Mouse (Mus musculus): ENCODE measurements around the gene Dlg2. TPM values are rescaled to one million over a fixed set of nuclear protein-coding genes. Genes with fewer than 3 reads are reported as not detected.

Gene Dlg2
- total and polyA plus RNA-seq, 3 experiments: 0.72 to 1.9 (median 1.7) TPM

DNA sequence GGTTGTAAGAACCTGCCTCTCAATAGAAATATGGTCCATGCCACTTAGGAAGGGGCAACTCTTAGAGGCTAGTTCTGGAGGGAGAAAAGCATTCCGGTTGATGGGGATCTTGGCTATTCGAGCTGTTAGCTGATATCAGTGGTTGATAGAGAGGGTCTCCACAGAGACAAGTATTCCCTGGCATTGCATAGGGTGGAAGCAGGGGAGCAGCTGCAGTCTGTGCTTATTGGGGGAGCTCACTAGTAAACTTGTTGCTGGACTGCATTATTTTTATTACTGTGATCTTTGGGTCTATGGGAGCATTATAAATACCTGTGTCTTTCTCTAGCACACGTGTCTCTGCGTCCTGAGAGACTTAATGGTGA lies 1066.8 kb downstream of the Dlg2 start:
- Histone ChIP-seq H3K36me3 (ENCODE audit: control insufficient read depth, insufficient read depth, low read length) (no peaks in the 10 kb centered on the region), H3K4me1 (ENCODE audit: control insufficient read depth, insufficient read depth, low read length) (peaks cover 1% of the 10 kb centered on the region; the same call in 1 of the 2 replicates), H3K27ac (no peak overlapping the region), H3K79me2 (replicated peaks; ENCODE audit: control insufficient read depth, insufficient read depth, low read length) (no peaks in the 10 kb centered on the region), H3K27me3 (ENCODE audit: control insufficient read depth, insufficient read depth, low read length) (peaks cover 2% of the 10 kb centered on the region; the same call in 1 of the 2 replicates), H3K4me3 (no peak overlapping the region), H3K9ac (ENCODE audit: low read depth, low read length) (no peak overlapping the region)
- intact Hi-C loops (cut with DNase I): no loop called here
- TF ChIP-seq CTCF (IDR thresholded peaks at IDR 0.05) (no peak), EP300 (IDR thresholded peaks at IDR 0.05; ENCODE audit: insufficient read depth, low read depth, low read length) (no peak), POLR2A (IDR thresholded peaks at IDR 0.05; ENCODE audit: insufficient read depth, low read depth, low read length) (no peak)
- no peak for DNase-seq
- WGBS: 43% methylated on average over 4 of the region's 4 CpGs

- Histone ChIP-seq H3K79me2 (replicated peaks; ENCODE audit: control insufficient read depth, insufficient read depth, low read length) (no peaks in the 10 kb centered on the region), H3K27me3 (ENCODE audit: control insufficient read depth, insufficient read depth, low read length) (peaks cover 2% of the 10 kb centered on the region; the same call in 1 of the 2 replicates), H3K4me1 (ENCODE audit: control insufficient read depth, insufficient read depth, low read length) (peaks cover 1% of the 10 kb centered on the region; the same call in 1 of the 2 replicates), H3K9ac (ENCODE audit: low read depth, low read length) (no peak overlapping the region), H3K27ac (no peak overlapping the region), H3K4me3 (no peak overlapping the region), H3K36me3 (ENCODE audit: control insufficient read depth, insufficient read depth, low read length) (no peaks in the 10 kb centered on the region)
- TF ChIP-seq EP300 (IDR thresholded peaks at IDR 0.05; ENCODE audit: insufficient read depth, low read depth, low read length): no peak
- no peak for TF ChIP-seq POLR2A (IDR thresholded peaks at IDR 0.05; ENCODE audit: insufficient read depth, low read depth, low read length)
- no peak for TF ChIP-seq CTCF (IDR thresholded peaks at IDR 0.05)
- 32% methylated on average over 3 of the region's 3 CpGs for WGBS
- intact Hi-C loops (cut with DNase I): no loop called here
- DNase-seq: no peak
These were observed 1068.1 kb downstream of the Dlg2 start for GRCm38 (mm10) chr7:91544600-91544999.

DNA sequence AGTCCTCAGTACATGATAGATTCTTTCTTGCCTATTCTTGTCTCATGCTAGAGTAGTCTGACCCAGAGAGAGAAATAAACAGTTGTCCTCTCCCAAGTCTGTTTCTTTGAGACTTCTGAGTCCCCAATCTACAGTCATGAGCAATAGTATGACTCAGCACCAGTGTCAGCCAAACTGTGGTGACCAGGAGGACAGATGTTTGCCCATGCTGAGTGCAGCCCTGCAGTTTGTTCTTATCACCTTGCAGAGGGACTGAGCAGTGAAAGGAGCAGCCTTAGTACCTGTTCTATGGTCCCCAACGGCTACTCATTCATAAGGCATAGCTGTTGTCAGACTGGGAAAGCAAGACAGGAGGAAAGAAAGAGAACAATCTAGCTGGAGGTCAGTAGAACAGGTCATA lies 1072.3 kb downstream of the Dlg2 start:
- 37% methylated on average over 1 of the region's 1 CpGs for WGBS

DNA sequence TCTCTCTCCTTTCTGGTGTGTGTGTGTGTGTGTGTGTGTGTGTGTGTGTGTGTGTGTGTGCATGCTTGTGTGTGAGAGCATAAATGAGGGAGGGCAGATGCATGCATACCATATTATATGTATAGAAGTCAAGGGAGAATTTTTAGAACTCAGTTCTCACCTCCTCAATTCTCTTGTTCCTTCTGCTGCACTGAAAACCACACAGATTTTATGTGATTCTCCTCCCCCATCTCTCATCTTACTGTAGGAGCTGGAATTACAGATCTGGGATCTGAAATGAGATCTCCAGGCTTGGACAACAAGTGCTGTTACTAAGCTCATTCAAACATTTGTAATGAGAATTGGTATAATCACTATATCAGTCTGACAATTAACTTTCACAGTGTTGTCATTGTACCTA lies 1081.1 kb downstream of the Dlg2 start:
- no peak for DNase-seq
- Histone ChIP-seq H3K4me1 (ENCODE audit: control insufficient read depth, insufficient read depth, low read length) (no peaks in the 10 kb centered on the region), H3K27ac (no peak overlapping the region), H3K4me3 (no peak overlapping the region), H3K36me3 (ENCODE audit: control insufficient read depth, insufficient read depth, low read length) (no peaks in the 10 kb centered on the region), H3K27me3 (ENCODE audit: control insufficient read depth, insufficient read depth, low read length) (no peaks in the 10 kb centered on the region), H3K79me2 (replicated peaks; ENCODE audit: control insufficient read depth, insufficient read depth, low read length) (no peaks in the 10 kb centered on the region), H3K9ac (ENCODE audit: low read depth, low read length) (no peak overlapping the region)
- intact Hi-C loops (cut with DNase I): no loop called here
- TF ChIP-seq POLR2A (IDR thresholded peaks at IDR 0.05; ENCODE audit: insufficient read depth, low read depth, low read length) (no peak), EP300 (IDR thresholded peaks at IDR 0.05; ENCODE audit: insufficient read depth, low read depth, low read length) (no peak), CTCF (IDR thresholded peaks at IDR 0.05) (no peak)

More for the DNA sequence above, 1072.3 kb downstream of the Dlg2 start:
- intact Hi-C loops (cut with DNase I): no loop called here
- Histone ChIP-seq H3K27ac (no peak overlapping the region), H3K9ac (ENCODE audit: low read depth, low read length) (no peak overlapping the region), H3K79me2 (replicated peaks; ENCODE audit: control insufficient read depth, insufficient read depth, low read length) (no peaks in the 10 kb centered on the region), H3K4me1 (ENCODE audit: control insufficient read depth, insufficient read depth, low read length) (no peaks in the 10 kb centered on the region), H3K36me3 (ENCODE audit: control insufficient read depth, insufficient read depth, low read length) (no peaks in the 10 kb centered on the region), H3K27me3 (ENCODE audit: control insufficient read depth, insufficient read depth, low read length) (no peaks in the 10 kb centered on the region), H3K4me3 (no peak overlapping the region)
- DNase-seq: no peak
- TF ChIP-seq CTCF (IDR thresholded peaks at IDR 0.05): no peak
- TF ChIP-seq POLR2A (IDR thresholded peaks at IDR 0.05; ENCODE audit: insufficient read depth, low read depth, low read length): no peak
- TF ChIP-seq EP300 (IDR thresholded peaks at IDR 0.05; ENCODE audit: insufficient read depth, low read depth, low read length): no peak

DNA sequence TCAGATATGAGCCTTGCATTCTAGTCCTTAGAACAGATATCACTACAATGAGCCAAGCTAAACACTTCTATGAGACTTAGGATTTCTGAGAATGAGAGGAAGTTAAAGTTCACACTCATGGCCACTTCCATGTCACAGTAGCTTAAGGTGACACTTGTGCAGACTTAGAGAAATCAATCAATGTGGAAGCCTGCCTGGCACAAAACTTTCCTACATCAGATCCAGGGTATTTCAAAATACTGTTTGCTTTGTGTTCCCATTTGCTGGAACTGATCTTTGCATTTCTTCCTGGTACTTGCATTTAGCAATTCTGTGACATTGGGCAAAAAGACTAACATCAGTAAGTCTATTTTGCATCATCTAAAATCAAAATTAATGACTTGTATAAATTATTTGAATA lies 1091.0 kb downstream of the Dlg2 start:
- intact Hi-C loops (cut with DNase I): no loop called here
- H3K4me1 ChIP-seq (ENCODE audit: control insufficient read depth, insufficient read depth, low read length): no peaks in the 10 kb centered on the region
- H3K9ac ChIP-seq (ENCODE audit: low read depth, low read length): no peak overlapping the region
- H3K27ac ChIP-seq: no peak overlapping the region
- TF ChIP-seq POLR2A (IDR thresholded peaks at IDR 0.05; ENCODE audit: insufficient read depth, low read depth, low read length) (no peak), EP300 (IDR thresholded peaks at IDR 0.05; ENCODE audit: insufficient read depth, low read depth, low read length) (no peak)
- no peaks in the 10 kb centered on the region for H3K79me2 ChIP-seq (replicated peaks; ENCODE audit: control insufficient read depth, insufficient read depth, low read length)
- no peaks in the 10 kb centered on the region for H3K27me3 ChIP-seq (ENCODE audit: control insufficient read depth, insufficient read depth, low read length)
- no peak for DNase-seq
- H3K36me3 ChIP-seq (ENCODE audit: control insufficient read depth, insufficient read depth, low read length): no peaks in the 10 kb centered on the region
- no peak overlapping the region for H3K4me3 ChIP-seq

- intact Hi-C loops (cut with DNase I): no loop called here
- Histone ChIP-seq H3K79me2 (replicated peaks; ENCODE audit: control insufficient read depth, insufficient read depth, low read length) (no peaks in the 10 kb centered on the region), H3K9ac (ENCODE audit: low read depth, low read length) (no peak overlapping the region), H3K36me3 (ENCODE audit: control insufficient read depth, insufficient read depth, low read length) (no peaks in the 10 kb centered on the region), H3K27ac (no peak overlapping the region), H3K4me3 (no peak overlapping the region), H3K4me1 (ENCODE audit: control insufficient read depth, insufficient read depth, low read length) (no peaks in the 10 kb centered on the region), H3K27me3 (ENCODE audit: control insufficient read depth, insufficient read depth, low read length) (no peaks in the 10 kb centered on the region)
- no peak for DNase-seq
- TF ChIP-seq POLR2A (IDR thresholded peaks at IDR 0.05; ENCODE audit: insufficient read depth, low read depth, low read length) (no peak), CTCF (IDR thresholded peaks at IDR 0.05) (no peak), EP300 (IDR thresholded peaks at IDR 0.05; ENCODE audit: insufficient read depth, low read depth, low read length) (no peak)
- WGBS: 80% methylated on average over 2 of the region's 2 CpGs
These were observed 1094.5 kb downstream of the Dlg2 start for GRCm38 (mm10) chr7:91570969-91571368.
